Mouse (Mus musculus): ENCODE results near the gene Slc13a2. TPM values are rescaled to one million over a fixed set of nuclear protein-coding genes. Genes with fewer than 3 reads are reported as not detected.

The Slc13a2 gene
- polyA plus RNA-seq, 1 experiment from 2014 or later, result not detected

- Histone ChIP-seq H3K4me1 (replicated peaks; ENCODE audit: control insufficient read depth, insufficient read depth, low read length) (peaks cover 13% of the 10 kb centered on the region), H3K27me3 (replicated peaks; ENCODE audit: control insufficient read depth, insufficient read depth, low read length) (no peaks in the 10 kb centered on the region), H3K4me3 (replicated peaks; ENCODE audit: low read length) (no peak overlapping the region), H3K9me3 (ENCODE audit: control insufficient read depth, low read length) (no peaks in the 10 kb centered on the region), H3K9ac (replicated peaks; ENCODE audit: low read depth, low read length) (no peak overlapping the region), H3K36me3 (ENCODE audit: control insufficient read depth, insufficient read depth) (no peaks in the 10 kb centered on the region), H3K27ac (ENCODE audit: low read length) (no peak overlapping the region), H3K4me2 (ENCODE audit: low read length) (no peak overlapping the region)
- 80% methylated on average over 5 of the region's 5 CpGs for WGBS
- ATAC-seq, result no peak
Observed at GRCm38 (mm10) chr11:78462669-78463068, 40.7 kb upstream of the Slc13a2 start.

GRCm38 (mm10) chr11:78461894-78462293 is 39.9 kb upstream of the Slc13a2 start:
- ATAC-seq, result no peak
- Histone ChIP-seq H3K4me3 (replicated peaks; ENCODE audit: low read length) (no peak overlapping the region), H3K9me3 (ENCODE audit: control insufficient read depth, low read length) (no peaks in the 10 kb centered on the region), H3K4me2 (ENCODE audit: low read length) (no peak overlapping the region), H3K4me1 (replicated peaks; ENCODE audit: control insufficient read depth, insufficient read depth, low read length) (peaks cover 13% of the 10 kb centered on the region), H3K9ac (replicated peaks; ENCODE audit: low read depth, low read length) (no peak overlapping the region), H3K36me3 (ENCODE audit: control insufficient read depth, insufficient read depth) (no peaks in the 10 kb centered on the region), H3K27me3 (replicated peaks; ENCODE audit: control insufficient read depth, insufficient read depth, low read length) (no peaks in the 10 kb centered on the region), H3K27ac (ENCODE audit: low read length) (no peak overlapping the region)
- WGBS, result 68% methylated on average over 1 of the region's 1 CpGs

DNA sequence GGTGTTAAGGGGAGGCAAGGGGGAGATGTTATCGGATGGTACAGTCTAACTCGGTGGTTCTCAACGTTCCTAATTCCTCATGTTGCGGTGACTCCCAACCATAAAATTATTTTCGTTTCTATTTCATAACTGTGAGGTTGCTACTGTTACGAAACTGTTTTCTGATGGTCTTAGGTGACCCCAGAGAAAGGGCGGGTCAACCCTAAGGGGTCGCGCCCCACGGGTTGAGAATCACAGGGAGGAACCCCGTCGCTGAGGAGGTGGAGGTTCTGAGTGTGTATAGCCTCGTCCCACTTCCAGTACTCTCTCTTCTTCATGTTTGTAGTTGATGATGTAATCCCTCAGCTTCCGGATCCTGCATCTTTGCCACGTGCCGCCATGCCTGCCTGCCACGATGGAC is 36.7 kb upstream of the Slc13a2 start:
- WGBS, result 87% methylated on average over 17 of the region's 17 CpGs
- Histone ChIP-seq H3K4me3 (replicated peaks; ENCODE audit: low read length) (no peak overlapping the region), H3K27me3 (replicated peaks; ENCODE audit: control insufficient read depth, insufficient read depth, low read length) (no peaks in the 10 kb centered on the region), H3K9ac (replicated peaks; ENCODE audit: low read depth, low read length) (no peak overlapping the region), H3K4me2 (ENCODE audit: low read length) (no peak overlapping the region), H3K4me1 (replicated peaks; ENCODE audit: control insufficient read depth, insufficient read depth, low read length) (no peaks in the 10 kb centered on the region), H3K27ac (ENCODE audit: low read length) (no peak overlapping the region), H3K36me3 (ENCODE audit: control insufficient read depth, insufficient read depth) (no peaks in the 10 kb centered on the region), H3K9me3 (ENCODE audit: control insufficient read depth, low read length) (no peaks in the 10 kb centered on the region)
- ATAC-seq, result no peak

DNA sequence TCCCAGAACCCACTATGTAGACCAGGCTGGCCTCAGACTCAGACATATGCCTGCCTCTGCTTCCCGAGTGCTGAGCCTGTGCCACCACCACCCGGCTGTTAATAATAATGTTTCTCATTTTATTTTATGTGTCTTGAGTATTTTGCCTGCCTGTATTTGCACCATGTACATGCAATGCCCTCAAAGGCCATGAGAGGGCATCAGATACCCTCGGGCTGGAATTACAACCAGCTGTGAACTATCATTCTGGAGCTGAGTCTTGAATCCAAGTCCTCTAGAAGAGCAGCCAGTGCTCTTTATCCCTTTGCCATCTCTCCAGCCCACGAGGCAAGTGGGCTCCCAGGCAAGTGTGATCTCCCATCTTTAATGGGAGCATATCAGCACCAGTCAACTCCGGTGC is 33.3 kb upstream of the Slc13a2 start:
- Histone ChIP-seq H3K36me3 (ENCODE audit: control insufficient read depth, insufficient read depth) (no peaks in the 10 kb centered on the region), H3K4me3 (replicated peaks; ENCODE audit: low read length) (no peak overlapping the region), H3K4me2 (ENCODE audit: low read length) (no peak overlapping the region), H3K27ac (ENCODE audit: low read length) (no peak overlapping the region), H3K9me3 (ENCODE audit: control insufficient read depth, low read length) (no peaks in the 10 kb centered on the region), H3K4me1 (replicated peaks; ENCODE audit: control insufficient read depth, insufficient read depth, low read length) (no peaks in the 10 kb centered on the region), H3K9ac (replicated peaks; ENCODE audit: low read depth, low read length) (no peak overlapping the region), H3K27me3 (replicated peaks; ENCODE audit: control insufficient read depth, insufficient read depth, low read length) (no peaks in the 10 kb centered on the region)
- ATAC-seq, result no peak
- 46% methylated on average over 5 of the region's 5 CpGs for WGBS

GRCm38 (mm10) chr11:78454276-78454675 is 32.3 kb upstream of the Slc13a2 start:
- H3K4me2 ChIP-seq (ENCODE audit: low read length), result no peak overlapping the region
- no peak overlapping the region for H3K9ac ChIP-seq (replicated peaks; ENCODE audit: low read depth, low read length)
- no peaks in the 10 kb centered on the region for H3K4me1 ChIP-seq (replicated peaks; ENCODE audit: control insufficient read depth, insufficient read depth, low read length)
- no peaks in the 10 kb centered on the region for H3K36me3 ChIP-seq (ENCODE audit: control insufficient read depth, insufficient read depth)
- no peaks in the 10 kb centered on the region for H3K9me3 ChIP-seq (ENCODE audit: control insufficient read depth, low read length)
- H3K27me3 ChIP-seq (replicated peaks; ENCODE audit: control insufficient read depth, insufficient read depth, low read length), result no peaks in the 10 kb centered on the region
- 70% methylated on average over 7 of the region's 7 CpGs for WGBS
- no peak overlapping the region for H3K27ac ChIP-seq (ENCODE audit: low read length)
- no peak for ATAC-seq
- H3K4me3 ChIP-seq (replicated peaks; ENCODE audit: low read length), result no peak overlapping the region

DNA sequence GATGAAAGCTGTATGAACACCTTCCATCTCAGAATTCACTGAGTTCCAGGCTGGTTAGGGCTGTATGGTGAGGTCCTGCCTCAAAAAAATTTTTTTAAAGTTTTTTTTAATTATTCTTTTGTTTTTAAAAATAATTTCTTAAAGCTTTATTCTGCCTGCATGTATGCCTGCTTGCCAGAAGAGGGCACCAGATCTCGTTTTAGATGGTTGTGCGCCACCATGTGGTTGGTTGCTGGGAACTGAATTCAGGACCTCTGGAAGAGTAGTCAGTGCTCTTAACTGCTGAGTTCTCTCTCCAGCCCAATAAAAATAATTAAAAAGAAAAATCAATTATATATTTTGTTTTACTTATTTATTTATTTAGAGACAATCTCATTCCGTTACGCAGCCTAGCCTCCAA is 31.7 kb upstream of the Slc13a2 start:
- Histone ChIP-seq H3K9me3 (ENCODE audit: control insufficient read depth, low read length) (no peaks in the 10 kb centered on the region), H3K27ac (ENCODE audit: low read length) (no peak overlapping the region), H3K9ac (replicated peaks; ENCODE audit: low read depth, low read length) (no peak overlapping the region), H3K4me3 (replicated peaks; ENCODE audit: low read length) (no peak overlapping the region), H3K27me3 (replicated peaks; ENCODE audit: control insufficient read depth, insufficient read depth, low read length) (no peaks in the 10 kb centered on the region), H3K4me2 (ENCODE audit: low read length) (no peak overlapping the region), H3K4me1 (replicated peaks; ENCODE audit: control insufficient read depth, insufficient read depth, low read length) (no peaks in the 10 kb centered on the region), H3K36me3 (ENCODE audit: control insufficient read depth, insufficient read depth) (no peaks in the 10 kb centered on the region)
- 14% methylated on average over 4 of the region's 4 CpGs for WGBS
- ATAC-seq, result no peak

DNA sequence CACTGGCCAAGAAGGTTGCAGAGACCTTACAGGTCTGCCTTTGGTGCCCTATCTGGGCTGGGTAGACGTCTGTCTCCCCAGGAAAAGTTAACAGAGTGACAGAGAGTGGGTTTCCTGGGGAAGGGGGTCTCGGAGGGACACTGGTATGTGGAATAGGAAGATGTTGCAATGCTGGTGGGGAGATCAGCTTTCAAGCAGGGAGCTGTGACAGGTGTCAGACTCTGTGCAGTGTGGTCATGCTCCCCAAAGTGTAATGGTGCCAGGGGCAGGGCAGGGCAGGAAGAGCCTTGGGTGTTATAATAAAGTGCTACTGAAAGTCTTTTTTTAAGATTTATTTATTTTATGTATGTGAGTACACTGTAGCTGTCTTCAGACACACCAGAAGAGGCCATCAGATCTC is 28.3 kb upstream of the Slc13a2 start:
- H3K4me3 ChIP-seq (replicated peaks; ENCODE audit: low read length), result no peak overlapping the region
- H3K9me3 ChIP-seq (ENCODE audit: control insufficient read depth, low read length), result no peaks in the 10 kb centered on the region
- H3K9ac ChIP-seq (replicated peaks; ENCODE audit: low read depth, low read length), result no peak overlapping the region
- H3K27ac ChIP-seq (ENCODE audit: low read length), result no peak overlapping the region
- no peaks in the 10 kb centered on the region for H3K27me3 ChIP-seq (replicated peaks; ENCODE audit: control insufficient read depth, insufficient read depth, low read length)
- ATAC-seq, result no peak
- no peak overlapping the region for H3K4me2 ChIP-seq (ENCODE audit: low read length)
- H3K4me1 ChIP-seq (replicated peaks; ENCODE audit: control insufficient read depth, insufficient read depth, low read length), result no peaks in the 10 kb centered on the region
- 60% methylated on average over 2 of the region's 2 CpGs for WGBS
- no peaks in the 10 kb centered on the region for H3K36me3 ChIP-seq (ENCODE audit: control insufficient read depth, insufficient read depth)

GRCm38 (mm10) chr11:78448242-78448641 is 26.2 kb upstream of the Slc13a2 start:
- no peak overlapping the region for H3K4me2 ChIP-seq (ENCODE audit: low read length)
- WGBS, result 78% methylated on average over 1 of the region's 1 CpGs
- H3K9ac ChIP-seq (replicated peaks; ENCODE audit: low read depth, low read length), result no peak overlapping the region
- H3K4me1 ChIP-seq (replicated peaks; ENCODE audit: control insufficient read depth, insufficient read depth, low read length), result no peaks in the 10 kb centered on the region
- ATAC-seq, result no peak
- H3K36me3 ChIP-seq (ENCODE audit: control insufficient read depth, insufficient read depth), result no peaks in the 10 kb centered on the region
- no peak overlapping the region for H3K27ac ChIP-seq (ENCODE audit: low read length)
- H3K27me3 ChIP-seq (replicated peaks; ENCODE audit: control insufficient read depth, insufficient read depth, low read length), result no peaks in the 10 kb centered on the region
- no peak overlapping the region for H3K4me3 ChIP-seq (replicated peaks; ENCODE audit: low read length)
- H3K9me3 ChIP-seq (ENCODE audit: control insufficient read depth, low read length), result no peaks in the 10 kb centered on the region

DNA sequence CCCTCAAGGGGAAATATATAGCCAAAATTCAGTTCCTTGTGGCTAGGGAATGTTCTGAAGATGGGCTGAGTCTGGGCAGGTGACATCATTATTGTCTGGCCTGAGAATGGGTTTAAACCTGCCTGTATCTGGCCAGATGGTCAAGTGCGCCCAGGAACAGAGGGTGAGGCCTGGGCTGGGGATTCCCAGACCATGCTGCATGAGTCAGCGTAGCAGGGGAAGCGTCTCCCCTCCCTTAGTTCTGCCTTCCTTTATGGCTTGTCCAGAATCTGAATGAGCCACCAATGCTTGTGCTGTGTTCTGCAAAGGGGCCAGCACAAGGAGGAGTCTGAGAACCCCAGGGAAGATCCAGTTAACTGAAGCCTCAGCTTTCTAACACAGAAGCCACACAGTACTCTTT is 25.2 kb upstream of the Slc13a2 start:
- WGBS, result 84% methylated on average over 3 of the region's 3 CpGs
- no peak for ATAC-seq

GRCm38 (mm10) chr11:78443115-78443514 is 21.1 kb upstream of the Slc13a2 start:
- Histone ChIP-seq H3K36me3 (ENCODE audit: control insufficient read depth, insufficient read depth) (no peaks in the 10 kb centered on the region), H3K27me3 (replicated peaks; ENCODE audit: control insufficient read depth, insufficient read depth, low read length) (no peaks in the 10 kb centered on the region), H3K9me3 (ENCODE audit: control insufficient read depth, low read length) (no peaks in the 10 kb centered on the region), H3K4me1 (replicated peaks; ENCODE audit: control insufficient read depth, insufficient read depth, low read length) (no peaks in the 10 kb centered on the region), H3K9ac (replicated peaks; ENCODE audit: low read depth, low read length) (no peak overlapping the region), H3K4me3 (replicated peaks; ENCODE audit: low read length) (no peak overlapping the region), H3K27ac (ENCODE audit: low read length) (no peak overlapping the region), H3K4me2 (ENCODE audit: low read length) (no peak overlapping the region)
- 80% methylated on average over 5 of the region's 5 CpGs for WGBS
- no peak for ATAC-seq

More for the DNA sequence above, 25.2 kb upstream of the Slc13a2 start:
- H3K27me3 ChIP-seq (replicated peaks; ENCODE audit: control insufficient read depth, insufficient read depth, low read length), result no peaks in the 10 kb centered on the region
- H3K36me3 ChIP-seq (ENCODE audit: control insufficient read depth, insufficient read depth), result no peaks in the 10 kb centered on the region
- no peaks in the 10 kb centered on the region for H3K4me1 ChIP-seq (replicated peaks; ENCODE audit: control insufficient read depth, insufficient read depth, low read length)
- no peak overlapping the region for H3K4me3 ChIP-seq (replicated peaks; ENCODE audit: low read length)
- no peak overlapping the region for H3K27ac ChIP-seq (ENCODE audit: low read length)
- no peak overlapping the region for H3K4me2 ChIP-seq (ENCODE audit: low read length)
- H3K9me3 ChIP-seq (ENCODE audit: control insufficient read depth, low read length), result no peaks in the 10 kb centered on the region
- no peak overlapping the region for H3K9ac ChIP-seq (replicated peaks; ENCODE audit: low read depth, low read length)
